Mouse (Mus musculus): ENCODE results near the gene Ank3. TPM values are rescaled to one million over a fixed set of nuclear protein-coding genes. Genes with fewer than 3 reads are reported as not detected.

Gene Ank3
- polyA plus RNA-seq, 2 experiments, result 3.1 to 5.3 TPM

DNA sequence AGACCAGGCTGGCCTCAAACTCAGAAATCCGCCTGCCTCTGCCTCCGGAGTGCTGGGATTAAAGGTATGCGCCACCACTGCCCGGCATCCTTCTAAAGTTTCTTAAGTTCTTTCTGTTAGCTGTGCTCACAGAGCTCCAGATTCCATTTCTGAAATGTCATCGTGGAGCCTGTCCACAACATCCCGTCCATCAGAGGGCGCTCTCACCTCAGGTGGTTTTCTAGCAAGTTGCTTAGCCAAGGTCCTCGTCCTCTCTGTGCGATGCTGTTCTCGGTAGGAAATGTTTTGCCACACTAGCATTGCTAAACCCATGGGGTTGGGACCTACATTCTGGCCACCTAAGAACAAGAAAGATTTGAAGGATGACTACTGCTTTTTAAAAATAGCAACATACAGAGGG, 623.1 kb downstream of the Ank3 start:
- WGBS (ENCODE audit: insufficient replicate concordance), result 65% methylated on average over 10 of the region's 10 CpGs
- H3K9ac ChIP-seq (replicated peaks), result no peak overlapping the region
- no peaks in the 10 kb centered on the region for H3K9me3 ChIP-seq (ENCODE audit: control insufficient read depth, low read length)
- ATAC-seq (ENCODE audit: insufficient read depth) (no peak), DNase-seq (ENCODE audit: low read depth in 3 of 3, low spot score in 3 of 3) (no peak)
- no peak overlapping the region for H3K4me2 ChIP-seq (ENCODE audit: low read depth)
- H3K36me3 ChIP-seq (replicated peaks; ENCODE audit: control insufficient read depth, insufficient read depth, low read depth), result no peaks in the 10 kb centered on the region
- no peak overlapping the region for H3K27ac ChIP-seq
- H3K4me1 ChIP-seq (replicated peaks; ENCODE audit: control insufficient read depth in 2 of 2, insufficient read depth in 2 of 2, low read length in 1 of 2), result no peaks in the 10 kb centered on the region
- no peaks in the 10 kb centered on the region for H3K27me3 ChIP-seq (ENCODE audit: control insufficient read depth, insufficient read depth, low read length)
- TF ChIP-seq CTCF (IDR thresholded peaks at IDR 0.05; ENCODE audit: low read depth) (peak; percentile 68), EP300 (IDR thresholded peaks at IDR 0.05; ENCODE audit: low read depth) (no peak)
- no peak overlapping the region for H3K4me3 ChIP-seq (ENCODE audit: insufficient read depth in 1 of 2, low read depth in 2 of 2, low read length in 2 of 2)

GRCm38 (mm10) chr10:70022596-70022995, 624.0 kb downstream of the Ank3 start:
- ATAC-seq (ENCODE audit: insufficient read depth) (no peak), DNase-seq (ENCODE audit: low read depth in 3 of 3, low spot score in 3 of 3) (no peak)
- 50% methylated on average over 5 of the region's 5 CpGs for WGBS (ENCODE audit: insufficient replicate concordance)
- Histone ChIP-seq H3K36me3 (replicated peaks; ENCODE audit: control insufficient read depth, insufficient read depth, low read depth) (no peaks in the 10 kb centered on the region), H3K9me3 (ENCODE audit: control insufficient read depth, low read length) (no peaks in the 10 kb centered on the region), H3K4me3 (ENCODE audit: insufficient read depth in 1 of 2, low read depth in 2 of 2, low read length in 2 of 2) (no peak overlapping the region), H3K9ac (replicated peaks) (no peak overlapping the region), H3K4me2 (ENCODE audit: low read depth) (no peak overlapping the region), H3K4me1 (replicated peaks; ENCODE audit: control insufficient read depth in 2 of 2, insufficient read depth in 2 of 2, low read length in 1 of 2) (no peaks in the 10 kb centered on the region), H3K27ac (no peak overlapping the region), H3K27me3 (ENCODE audit: control insufficient read depth, insufficient read depth, low read length) (no peaks in the 10 kb centered on the region)
- no peak for TF ChIP-seq CTCF (IDR thresholded peaks at IDR 0.05; ENCODE audit: low read depth)
- no peak for TF ChIP-seq EP300 (IDR thresholded peaks at IDR 0.05; ENCODE audit: low read depth)

DNA sequence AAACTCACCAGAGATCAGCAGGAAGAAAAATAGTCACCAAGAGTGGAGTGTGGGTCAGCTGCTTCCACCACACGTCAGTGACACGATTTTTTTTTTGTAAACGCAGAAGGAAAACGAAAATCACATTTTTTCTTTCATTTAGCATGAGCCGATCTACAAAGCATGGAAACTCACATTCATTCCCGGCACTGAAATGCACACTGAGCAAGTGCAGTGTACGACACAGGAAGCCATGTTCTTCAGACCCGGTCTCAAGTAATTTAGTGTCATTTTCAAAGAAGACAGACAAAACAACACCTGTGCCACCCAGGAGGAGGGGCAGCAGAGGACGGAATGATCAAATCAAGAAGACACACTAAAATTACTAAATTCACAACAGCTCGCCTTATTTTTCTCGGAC, 625.3 kb downstream of the Ank3 start:
- Histone ChIP-seq H3K9me3 (ENCODE audit: control insufficient read depth, low read length) (no peaks in the 10 kb centered on the region), H3K4me3 (ENCODE audit: insufficient read depth in 1 of 2, low read depth in 2 of 2, low read length in 2 of 2) (no peak overlapping the region), H3K27me3 (ENCODE audit: control insufficient read depth, insufficient read depth, low read length) (no peaks in the 10 kb centered on the region), H3K36me3 (replicated peaks; ENCODE audit: control insufficient read depth, insufficient read depth, low read depth) (no peaks in the 10 kb centered on the region), H3K4me1 (replicated peaks; ENCODE audit: control insufficient read depth in 2 of 2, insufficient read depth in 2 of 2, low read length in 1 of 2) (no peaks in the 10 kb centered on the region), H3K27ac (no peak overlapping the region), H3K9ac (replicated peaks) (no peak overlapping the region), H3K4me2 (ENCODE audit: low read depth) (no peak overlapping the region)
- DNase-seq (ENCODE audit: low read depth in 3 of 3, low spot score in 3 of 3) (no peak), ATAC-seq (ENCODE audit: insufficient read depth) (no peak)
- 68% methylated on average over 11 of the region's 11 CpGs for WGBS (ENCODE audit: insufficient replicate concordance)
- TF ChIP-seq EP300 (IDR thresholded peaks at IDR 0.05; ENCODE audit: low read depth) (no peak), CTCF (IDR thresholded peaks at IDR 0.05; ENCODE audit: low read depth) (no peak)

DNA sequence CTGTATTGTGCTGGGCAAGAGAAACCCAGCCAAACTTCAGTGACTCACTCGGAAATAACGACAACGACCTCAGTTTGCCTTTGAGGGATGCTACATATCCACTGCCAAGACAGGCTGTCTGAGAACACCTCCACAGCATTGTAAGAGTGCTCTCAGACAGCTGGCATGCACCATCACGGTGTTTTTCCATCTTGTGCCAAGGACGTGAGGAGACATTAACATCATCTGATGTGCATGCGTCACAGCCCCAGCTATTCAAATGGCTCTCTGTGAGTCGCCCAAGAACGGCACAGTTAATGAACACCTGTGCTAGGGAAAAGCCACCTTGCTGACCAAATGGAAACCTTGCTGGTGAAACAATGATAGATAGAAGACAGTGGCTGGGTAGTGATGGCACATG, 633.4 kb downstream of the Ank3 start:
- H3K4me2 ChIP-seq (ENCODE audit: low read depth), result no peak overlapping the region
- no peaks in the 10 kb centered on the region for H3K4me1 ChIP-seq (replicated peaks; ENCODE audit: control insufficient read depth in 2 of 2, insufficient read depth in 2 of 2, low read length in 1 of 2)
- TF ChIP-seq EP300 (IDR thresholded peaks at IDR 0.05; ENCODE audit: low read depth) (no peak), CTCF (IDR thresholded peaks at IDR 0.05; ENCODE audit: low read depth) (no peak)
- ATAC-seq (ENCODE audit: insufficient read depth) (no peak), DNase-seq (ENCODE audit: low read depth in 3 of 3, low spot score in 3 of 3) (no peak)
- no peak overlapping the region for H3K4me3 ChIP-seq (ENCODE audit: insufficient read depth in 1 of 2, low read depth in 2 of 2, low read length in 2 of 2)
- no peak overlapping the region for H3K9ac ChIP-seq (replicated peaks)
- H3K27me3 ChIP-seq (ENCODE audit: control insufficient read depth, insufficient read depth, low read length), result no peaks in the 10 kb centered on the region
- no peak overlapping the region for H3K27ac ChIP-seq
- H3K9me3 ChIP-seq (ENCODE audit: control insufficient read depth, low read length), result no peaks in the 10 kb centered on the region
- WGBS (ENCODE audit: insufficient replicate concordance), result 75% methylated on average over 8 of the region's 8 CpGs
- no peaks in the 10 kb centered on the region for H3K36me3 ChIP-seq (replicated peaks; ENCODE audit: control insufficient read depth, insufficient read depth, low read depth)

- DNase-seq (ENCODE audit: low read depth in 3 of 3, low spot score in 3 of 3) (no peak), ATAC-seq (ENCODE audit: insufficient read depth) (no peak)
- no peak overlapping the region for H3K9ac ChIP-seq (replicated peaks)
- no peaks in the 10 kb centered on the region for H3K36me3 ChIP-seq (replicated peaks; ENCODE audit: control insufficient read depth, insufficient read depth, low read depth)
- no peak overlapping the region for H3K4me3 ChIP-seq (ENCODE audit: insufficient read depth in 1 of 2, low read depth in 2 of 2, low read length in 2 of 2)
- H3K4me2 ChIP-seq (ENCODE audit: low read depth), result no peak overlapping the region
- no peaks in the 10 kb centered on the region for H3K9me3 ChIP-seq (ENCODE audit: control insufficient read depth, low read length)
- no peaks in the 10 kb centered on the region for H3K4me1 ChIP-seq (replicated peaks; ENCODE audit: control insufficient read depth in 2 of 2, insufficient read depth in 2 of 2, low read length in 1 of 2)
- H3K27ac ChIP-seq, result no peak overlapping the region
- H3K27me3 ChIP-seq (ENCODE audit: control insufficient read depth, insufficient read depth, low read length), result no peaks in the 10 kb centered on the region
- WGBS (ENCODE audit: insufficient replicate concordance), result 52% methylated on average over 9 of the region's 9 CpGs
- TF ChIP-seq CTCF (IDR thresholded peaks at IDR 0.05; ENCODE audit: low read depth) (no peak), EP300 (IDR thresholded peaks at IDR 0.05; ENCODE audit: low read depth) (no peak)
Observed at GRCm38 (mm10) chr10:70032982-70033381, 634.4 kb downstream of the Ank3 start.
